Mouse (Mus musculus): ENCODE results near the gene 1700018F24Rik. TPM values are rescaled to one million over a fixed set of nuclear protein-coding genes. Genes with fewer than 3 reads are reported as not detected.
A peak's percentile ranks its signal among the peaks of the same experiment; 100 is the strongest.
"Not testable (repeated sequence)": the region's sequence is repeated elsewhere in the genome, so short reads cannot be mapped to it uniquely, and the experiment has no call there.

The 1700018F24Rik gene
- polyA plus RNA-seq (2017; shearing (Covaris generic)), result not detected

DNA sequence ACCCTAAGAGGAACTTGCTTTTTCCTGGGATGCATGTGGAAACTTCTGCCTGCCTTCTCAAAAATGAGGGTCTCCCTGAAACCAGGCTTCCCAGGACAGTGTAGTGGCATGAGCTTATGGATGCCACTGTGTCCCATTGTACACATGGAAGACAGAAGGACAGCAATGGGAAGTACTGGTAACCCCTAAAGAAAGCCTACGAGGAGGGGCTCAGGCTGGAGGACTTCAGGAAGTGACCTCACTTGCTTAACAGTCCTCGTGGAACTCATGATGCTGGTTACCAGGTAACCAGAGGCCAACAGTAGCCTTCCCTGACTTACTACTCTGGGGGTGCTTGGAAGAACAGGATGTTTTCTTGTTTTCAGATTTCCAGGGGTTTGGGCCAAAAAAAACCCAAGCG is at the start of gene 1700018F24Rik:
TSS of gene 1700018F24Rik (plus strand) at position 301 of the 400 bp plus-strand sequence.
- ATAC-seq, result not testable (repeated sequence)

DNA sequence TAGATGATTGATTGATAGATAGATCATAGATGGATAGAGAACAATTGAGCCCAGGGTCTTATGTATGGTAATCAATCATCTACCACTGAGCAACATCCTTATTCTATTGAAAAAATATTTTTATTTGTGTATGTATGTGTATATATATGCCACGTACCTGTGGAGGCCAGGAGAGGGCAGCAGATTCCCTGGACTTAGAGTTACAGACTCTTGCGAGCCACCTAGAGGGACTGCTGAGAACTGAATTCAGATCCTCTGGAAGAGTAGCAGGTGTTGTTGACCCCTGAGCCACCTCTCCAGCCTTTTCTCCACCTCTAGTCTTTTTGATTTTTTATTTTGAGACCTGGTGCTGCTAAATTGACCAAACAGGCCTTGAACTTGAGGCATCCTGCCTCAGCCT is 44.3 kb upstream of the 1700018F24Rik start:
- ATAC-seq, result no peak

DNA sequence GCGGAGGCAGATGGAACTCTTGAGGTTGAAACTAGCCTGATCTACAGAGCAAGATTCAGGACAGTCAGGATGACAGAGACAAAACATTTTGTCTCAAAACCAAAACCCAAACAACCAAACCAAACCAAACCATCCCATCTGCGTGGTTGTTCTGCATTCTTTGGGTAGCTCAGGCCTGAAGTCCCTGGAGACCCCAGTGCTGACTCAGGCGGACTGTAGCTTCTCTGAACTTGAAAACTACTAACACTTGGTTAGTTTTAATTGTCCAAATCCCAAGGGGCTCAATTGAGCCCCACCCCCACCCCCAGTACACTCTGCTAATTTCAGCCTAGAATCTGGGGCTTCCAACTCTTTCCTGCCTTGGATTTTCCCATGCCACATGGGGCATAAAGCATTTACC is 39.4 kb upstream of the 1700018F24Rik start:
- ATAC-seq, result no peak

DNA sequence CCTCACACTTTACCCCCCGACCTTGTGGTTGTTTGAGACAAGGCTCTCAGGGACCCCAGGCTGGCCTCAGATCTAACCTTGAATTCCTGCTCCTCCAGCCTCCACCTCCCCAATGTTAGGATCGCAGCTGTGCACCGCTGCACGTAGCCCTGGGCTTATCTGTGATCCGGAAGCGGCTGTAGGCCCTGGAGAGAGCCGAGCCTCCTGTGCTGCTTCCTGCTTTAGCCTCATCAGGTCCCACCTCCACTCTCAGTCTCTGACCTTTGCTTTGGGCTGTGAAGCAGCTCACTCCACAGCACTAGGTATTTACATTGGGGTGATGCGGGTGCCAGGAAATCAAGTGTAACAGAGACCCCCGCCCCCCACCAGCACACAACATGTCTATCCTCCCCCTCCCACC is 38.3 kb upstream of the 1700018F24Rik start:
- no peak for ATAC-seq

DNA sequence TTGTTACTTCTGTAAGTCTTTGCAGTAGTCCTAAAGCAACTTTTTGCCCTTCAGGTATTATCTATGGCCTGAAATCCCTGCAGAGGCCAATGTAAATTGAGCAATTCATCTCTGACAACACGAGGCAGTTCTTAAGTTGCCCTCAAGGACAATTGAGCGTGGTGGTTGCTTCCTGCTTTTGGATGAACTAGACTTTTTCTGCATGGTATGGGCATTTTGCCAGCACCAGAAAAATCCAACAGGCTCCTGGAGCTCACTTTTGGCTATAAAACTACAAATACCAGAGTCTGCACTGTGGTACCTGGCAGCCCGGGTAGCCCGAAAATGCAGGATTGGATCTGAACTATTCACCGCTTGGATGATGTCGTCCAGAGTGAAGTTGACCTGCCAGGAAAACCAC is 37.2 kb upstream of the 1700018F24Rik start:
- no peak for ATAC-seq

DNA sequence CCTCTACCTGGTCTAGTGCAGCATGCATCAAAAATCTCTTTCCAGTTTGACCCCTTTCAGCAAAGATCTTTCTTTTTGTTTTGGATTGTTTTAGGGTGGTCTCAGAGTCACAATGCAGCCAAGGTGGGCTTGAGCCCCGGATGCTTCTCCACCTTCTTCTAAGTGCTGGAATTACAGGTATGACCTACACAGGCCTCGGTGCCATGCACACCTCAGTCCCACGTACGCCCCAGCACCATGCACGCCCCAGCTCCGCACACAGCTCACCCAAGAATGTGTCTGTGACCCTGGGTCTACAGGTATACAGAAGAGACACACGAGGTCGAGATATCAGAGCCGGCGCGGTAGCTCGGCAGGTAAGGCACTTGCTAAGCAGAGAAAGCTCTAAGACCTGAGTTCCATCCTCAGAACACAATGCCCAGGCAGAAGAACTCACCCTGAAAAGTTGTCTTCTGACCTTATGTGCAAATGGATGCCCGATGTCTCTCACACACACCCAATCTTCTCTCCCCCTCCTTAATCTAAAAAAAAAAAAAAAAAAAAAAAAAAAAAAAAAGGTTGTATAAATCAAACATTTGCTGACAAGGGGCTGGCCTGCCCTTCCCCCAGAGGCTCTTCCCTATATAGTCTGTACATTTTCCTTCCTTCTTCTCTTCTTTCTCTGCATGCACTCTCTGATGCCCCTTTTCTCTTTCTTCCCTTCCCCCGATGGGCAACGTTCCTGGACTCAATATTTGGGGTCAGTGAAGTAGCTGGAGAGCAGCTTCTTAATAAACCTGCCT is 33.7 kb upstream of the 1700018F24Rik start:
- ATAC-seq, result no peak

DNA sequence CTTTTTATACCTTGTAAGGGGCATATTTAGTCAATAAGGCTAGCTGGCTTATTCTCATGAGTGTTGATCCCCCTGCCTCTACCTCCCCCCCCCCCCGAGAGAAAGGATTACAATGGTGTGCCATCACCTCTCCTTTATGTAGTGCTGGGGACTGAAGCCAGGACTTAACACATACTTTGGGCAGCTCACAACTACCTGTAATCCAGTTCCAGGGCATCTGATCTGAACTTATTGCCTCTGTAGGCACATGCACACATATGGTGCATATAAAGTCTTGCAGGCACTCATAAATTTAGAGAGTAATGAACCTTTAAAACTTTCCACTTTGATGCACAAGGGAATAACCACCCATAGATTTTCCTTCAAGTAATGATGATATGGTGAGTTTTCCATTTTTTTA is 28.5 kb upstream of the 1700018F24Rik start:
- ATAC-seq, result no peak

DNA sequence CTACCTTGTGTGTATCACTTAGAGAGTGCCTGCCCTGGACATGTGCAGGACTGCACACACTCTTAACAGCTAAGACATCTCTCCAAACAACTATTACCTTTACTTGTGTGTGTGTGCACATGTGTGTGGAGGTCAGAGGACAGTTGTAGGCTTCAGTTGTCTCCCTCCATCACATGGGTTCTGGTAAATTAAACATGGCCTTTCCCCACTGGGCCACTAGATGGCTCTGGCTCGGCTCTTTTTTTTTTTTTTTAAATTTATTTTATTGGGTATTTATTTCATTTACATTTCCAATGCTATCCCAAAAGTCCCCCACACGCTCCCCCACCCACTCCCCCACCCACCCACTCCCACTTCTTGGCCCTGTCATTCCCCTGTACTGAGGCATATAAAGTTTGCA is 26.0 kb upstream of the 1700018F24Rik start:
- ATAC-seq, result not testable (repeated sequence)

DNA sequence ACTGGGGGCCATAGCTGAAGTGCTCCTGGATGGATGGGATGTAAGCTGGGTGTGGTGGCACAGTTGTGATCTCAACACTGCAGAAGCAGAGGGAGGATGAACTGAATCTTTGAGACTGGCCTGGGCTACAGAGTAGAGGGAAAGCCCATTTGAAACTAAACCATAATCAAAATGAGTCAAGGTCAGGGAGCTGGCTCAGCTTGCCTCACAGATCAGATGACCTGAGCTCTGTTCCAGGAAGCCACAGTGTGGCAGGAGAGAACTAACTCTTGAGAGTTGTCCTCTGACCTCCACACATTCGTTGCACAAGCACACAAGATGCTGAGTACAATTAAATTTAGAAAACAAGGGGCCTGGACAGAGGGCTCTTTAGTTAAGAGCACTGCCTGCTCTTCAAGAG is 22.5 kb upstream of the 1700018F24Rik start:
- not testable (repeated sequence) for ATAC-seq

DNA sequence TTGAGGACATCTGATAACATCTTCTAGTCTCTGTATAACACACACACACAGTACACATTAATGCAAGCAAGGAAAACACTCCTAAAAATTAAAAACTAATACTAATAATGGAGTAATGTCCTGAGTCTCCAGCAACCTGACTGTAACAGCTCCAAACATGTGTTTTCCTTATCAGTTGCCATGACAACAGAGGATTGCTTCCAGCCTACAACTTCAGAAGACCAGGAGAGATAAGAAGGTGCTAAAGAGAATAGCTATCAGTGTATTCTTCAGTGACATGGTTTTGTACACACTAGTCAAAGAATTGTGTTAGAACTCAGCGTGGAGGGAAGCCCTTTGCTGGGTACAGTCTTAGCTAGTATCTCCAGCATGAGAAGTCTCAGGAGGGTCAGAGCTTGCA is 22.1 kb upstream of the 1700018F24Rik start:
- not testable (repeated sequence) for ATAC-seq

DNA sequence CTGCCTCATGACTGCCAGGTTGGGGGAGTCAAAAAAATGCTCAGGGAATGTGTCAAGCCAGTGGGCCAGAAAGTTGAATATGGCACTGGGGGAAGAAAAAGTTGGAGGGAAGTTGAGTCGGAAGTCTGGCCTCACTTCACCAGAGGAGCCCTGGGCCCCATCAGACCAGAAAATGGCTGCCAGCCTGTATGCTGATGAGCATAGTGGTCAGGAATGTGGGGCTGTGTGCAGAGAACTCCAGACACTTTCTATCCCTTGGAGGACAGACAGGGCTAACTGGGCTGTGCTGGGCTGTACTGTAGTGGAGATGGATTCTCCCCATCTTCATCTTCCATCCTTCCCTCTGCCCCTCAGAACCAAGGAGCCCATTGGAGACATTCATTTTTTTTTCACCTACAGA is 12.3 kb upstream of the 1700018F24Rik start:
- not testable (repeated sequence) for ATAC-seq

DNA sequence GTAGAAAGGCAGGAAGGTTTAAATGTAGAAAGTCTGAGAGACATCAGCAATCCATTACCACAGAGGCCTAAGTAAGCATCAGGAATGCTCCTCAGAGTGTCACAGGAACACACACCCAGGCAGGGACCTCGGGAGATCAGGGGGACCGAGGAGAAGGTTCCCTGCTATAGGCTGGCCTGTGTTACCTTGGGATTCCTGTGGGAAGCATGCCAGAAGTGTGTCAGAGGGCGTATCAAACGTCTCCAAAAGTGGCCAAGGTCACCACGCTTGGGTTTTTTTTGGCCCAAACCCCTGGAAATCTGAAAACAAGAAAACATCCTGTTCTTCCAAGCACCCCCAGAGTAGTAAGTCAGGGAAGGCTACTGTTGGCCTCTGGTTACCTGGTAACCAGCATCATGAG is 10.4 kb upstream of the 1700018F24Rik start, which contains the start of gene Gm4871:
TSS of gene Gm4871 (minus strand) at position 364 of the 400 bp plus-strand sequence.
- ATAC-seq, result not testable (repeated sequence)

DNA sequence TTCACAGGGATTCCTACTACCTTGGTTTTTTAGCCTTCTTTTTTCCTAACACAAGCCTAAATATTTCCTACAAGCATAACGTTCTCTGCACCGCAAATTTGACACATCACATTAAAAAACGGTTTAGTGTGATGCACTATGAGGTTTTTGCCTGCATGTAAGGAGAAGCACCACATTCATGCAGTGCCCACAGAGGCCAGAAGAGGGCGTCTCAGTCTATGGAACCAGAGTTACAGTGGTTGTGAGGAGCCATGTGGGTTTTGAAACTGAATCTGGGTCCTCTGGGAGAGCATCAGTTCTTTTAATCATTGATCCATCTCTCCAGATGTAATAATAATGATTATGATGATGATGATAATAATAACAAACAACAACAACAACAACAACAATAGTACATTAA is 1.2 kb upstream of the 1700018F24Rik start:
- ATAC-seq, result no peak

DNA sequence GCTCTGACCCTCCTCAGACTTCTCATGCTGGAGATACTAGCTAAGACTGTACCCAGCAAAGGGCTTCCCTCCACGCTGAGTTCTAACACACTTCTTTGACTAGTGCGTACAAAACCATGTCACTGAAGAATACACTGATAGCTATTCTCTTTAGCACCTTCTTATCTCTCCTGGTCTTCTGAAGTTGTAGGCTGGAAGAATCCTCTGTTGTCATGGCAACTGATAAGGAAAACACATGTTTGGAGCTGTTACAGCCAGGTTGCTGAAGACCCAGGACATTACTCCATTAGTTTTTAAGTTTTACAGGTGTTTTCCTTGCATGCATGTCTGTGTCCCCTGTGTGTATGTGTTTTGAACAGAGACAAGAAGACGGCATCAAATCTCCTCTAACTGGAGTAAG is 11.4 kb downstream of the 1700018F24Rik start:
- not testable (repeated sequence) for ATAC-seq

DNA sequence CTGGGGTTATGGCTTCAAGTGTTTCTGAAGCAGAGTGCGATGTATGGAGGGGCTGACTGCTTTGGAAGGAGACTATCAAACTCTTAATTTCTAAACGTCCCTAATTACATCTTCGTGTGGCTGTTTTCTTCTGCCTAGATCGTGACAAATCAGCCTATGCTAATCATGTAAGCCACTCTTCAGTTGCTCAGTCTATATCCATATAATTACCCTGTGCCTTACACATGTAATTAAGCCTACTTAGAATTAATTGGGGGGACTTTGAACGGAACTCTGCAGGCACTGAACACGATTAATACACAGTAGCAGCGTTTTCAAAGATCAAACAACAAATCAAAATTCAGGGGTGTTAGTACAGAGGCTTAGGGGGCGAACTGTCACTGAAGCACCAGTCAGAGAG is 15.1 kb downstream of the 1700018F24Rik start:
- no peak for ATAC-seq

DNA sequence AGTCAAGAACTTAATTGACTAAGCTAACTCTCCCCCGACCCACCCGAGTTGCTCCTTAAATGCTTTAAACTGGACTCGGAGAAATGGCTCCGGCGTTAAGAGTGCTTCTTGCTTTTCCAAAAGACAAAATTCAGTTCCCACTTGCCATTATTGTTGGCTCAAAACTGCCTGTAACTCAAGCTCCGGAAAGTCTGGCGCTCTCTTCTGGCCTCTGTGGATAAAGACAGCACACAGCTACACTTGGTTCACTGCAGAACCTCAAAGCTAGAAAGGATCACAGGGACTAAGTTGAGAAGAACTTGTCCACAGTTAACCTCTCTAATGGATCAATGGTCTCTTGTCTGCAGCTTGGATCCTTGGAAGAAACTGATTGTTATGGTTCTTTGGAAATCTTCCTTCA is 15.9 kb downstream of the 1700018F24Rik start:
- ATAC-seq, result no peak

DNA sequence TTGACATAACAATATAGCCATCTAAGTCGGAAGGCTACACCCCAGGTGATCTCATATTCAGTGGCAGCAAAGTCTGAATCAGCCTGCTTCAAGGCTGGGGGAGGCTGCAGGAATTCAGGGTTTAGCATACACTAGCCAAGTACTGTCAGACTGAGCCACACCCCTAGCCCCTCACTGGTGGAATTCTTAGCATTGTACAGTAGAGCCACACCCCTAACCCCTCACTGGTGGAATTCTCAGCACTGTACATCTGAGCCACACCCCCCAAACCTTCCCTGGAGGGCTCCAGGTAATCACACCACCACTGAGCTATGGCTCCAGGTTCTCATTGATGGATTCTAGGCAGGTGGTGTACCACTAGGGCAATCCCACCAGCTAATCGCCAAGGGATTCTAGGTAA is 16.7 kb downstream of the 1700018F24Rik start:
- no peak for ATAC-seq

DNA sequence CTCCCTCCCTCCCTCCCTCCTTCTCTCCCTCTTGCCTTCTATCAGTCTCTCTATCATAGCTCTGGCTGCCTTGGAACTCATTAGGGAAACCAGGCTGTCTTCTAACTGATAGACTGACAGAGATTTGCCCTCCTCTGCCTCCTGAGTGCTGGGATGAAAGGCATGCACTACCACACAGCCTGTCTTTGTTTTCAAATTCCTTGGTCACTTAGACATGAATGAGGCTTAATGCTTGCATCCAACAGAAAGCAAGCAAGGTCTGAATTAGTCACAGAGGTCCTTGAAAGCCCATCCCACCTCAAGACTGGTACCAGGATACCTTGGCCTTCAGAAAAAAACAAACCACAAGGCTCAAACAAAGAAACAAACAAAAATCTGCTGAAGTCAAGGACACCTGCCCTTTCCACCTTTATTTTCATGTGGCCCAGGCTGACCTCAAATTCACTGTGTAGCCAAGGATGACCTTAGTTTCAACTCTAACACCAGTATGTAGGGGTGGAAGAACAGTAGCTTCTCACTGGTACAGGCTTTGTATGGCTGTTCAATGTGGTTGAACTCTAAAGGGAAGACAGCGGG is 22.1 kb downstream of the 1700018F24Rik start:
- no peak for ATAC-seq

DNA sequence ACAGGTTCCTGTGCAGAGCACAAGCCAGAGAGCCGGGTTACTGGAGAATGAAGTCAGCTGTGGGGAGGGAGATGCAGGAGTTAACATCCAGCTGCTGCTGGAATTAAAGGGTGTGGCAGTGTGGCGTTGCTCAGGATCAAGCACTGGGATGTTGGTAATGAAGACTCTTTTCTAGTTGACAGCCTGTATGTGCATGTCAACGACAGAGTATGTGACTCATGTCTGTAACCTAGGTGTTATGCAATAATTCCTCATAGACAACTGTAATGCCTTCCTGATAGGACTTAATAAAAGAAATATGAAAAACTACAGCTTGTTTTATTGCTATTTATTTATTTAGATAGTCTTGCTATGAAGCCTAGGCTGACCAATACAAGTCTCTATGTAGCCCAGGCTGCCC is 26.1 kb downstream of the 1700018F24Rik start:
- ATAC-seq, result no peak

DNA sequence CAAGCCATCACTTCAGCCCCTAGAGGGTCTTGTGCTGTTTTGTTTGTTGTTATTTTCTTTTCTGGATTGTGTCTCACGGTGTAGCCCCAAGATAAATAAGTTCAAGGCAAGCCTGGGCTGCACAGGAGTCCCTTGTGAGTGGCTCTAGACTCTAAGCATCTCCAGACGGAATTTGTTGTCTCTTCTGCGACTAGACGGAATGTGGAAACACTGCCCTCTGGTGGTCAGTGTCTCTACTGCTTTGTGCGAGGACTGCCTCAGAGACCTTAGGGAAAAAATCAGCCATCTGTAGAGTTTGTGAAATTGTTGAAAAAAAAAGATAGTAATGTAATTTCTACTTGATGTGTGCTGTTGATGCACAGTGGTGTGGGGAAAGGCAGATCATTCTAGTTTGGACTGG is 26.9 kb downstream of the 1700018F24Rik start:
- peak; percentile 38 for ATAC-seq

DNA sequence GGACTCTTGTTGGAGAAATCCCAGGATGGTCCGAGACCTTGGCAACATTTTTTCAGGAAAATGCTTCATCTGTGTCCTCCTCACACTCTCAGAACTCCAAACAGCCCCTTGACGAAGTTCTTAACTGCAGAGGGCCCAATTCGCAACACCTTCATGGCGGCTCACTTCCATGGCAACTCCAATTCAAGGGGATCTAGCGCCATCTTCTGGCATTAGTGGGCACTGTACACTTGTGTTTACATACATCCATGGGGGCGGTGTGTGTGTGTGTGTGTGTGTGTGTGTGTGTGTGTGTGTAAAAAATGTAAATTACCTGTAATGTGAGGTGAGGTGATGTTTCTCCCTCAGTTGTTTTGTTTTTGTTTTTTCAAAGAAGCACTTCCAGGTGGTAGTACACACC is 28.6 kb downstream of the 1700018F24Rik start:
- no peak for ATAC-seq

DNA sequence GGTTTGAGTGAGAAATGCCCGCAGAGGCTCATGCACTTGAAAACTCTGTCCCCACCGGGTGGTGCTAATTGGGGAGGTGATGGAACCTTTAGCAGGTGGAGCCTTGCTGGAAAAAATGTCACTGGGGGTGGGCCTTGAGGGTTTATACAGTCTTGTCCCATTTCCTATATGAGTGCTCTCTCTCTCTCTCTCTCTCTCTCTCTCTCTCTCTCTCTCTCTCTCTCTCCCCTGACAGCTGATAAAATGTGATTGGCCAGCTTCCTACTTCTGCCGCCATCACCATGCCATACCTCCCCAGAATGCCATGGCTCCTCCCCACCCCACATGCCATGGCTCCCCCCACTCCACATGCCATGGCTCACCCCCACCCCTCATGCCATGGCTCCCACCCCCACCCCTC is 32.3 kb downstream of the 1700018F24Rik start:
- no peak for ATAC-seq

DNA sequence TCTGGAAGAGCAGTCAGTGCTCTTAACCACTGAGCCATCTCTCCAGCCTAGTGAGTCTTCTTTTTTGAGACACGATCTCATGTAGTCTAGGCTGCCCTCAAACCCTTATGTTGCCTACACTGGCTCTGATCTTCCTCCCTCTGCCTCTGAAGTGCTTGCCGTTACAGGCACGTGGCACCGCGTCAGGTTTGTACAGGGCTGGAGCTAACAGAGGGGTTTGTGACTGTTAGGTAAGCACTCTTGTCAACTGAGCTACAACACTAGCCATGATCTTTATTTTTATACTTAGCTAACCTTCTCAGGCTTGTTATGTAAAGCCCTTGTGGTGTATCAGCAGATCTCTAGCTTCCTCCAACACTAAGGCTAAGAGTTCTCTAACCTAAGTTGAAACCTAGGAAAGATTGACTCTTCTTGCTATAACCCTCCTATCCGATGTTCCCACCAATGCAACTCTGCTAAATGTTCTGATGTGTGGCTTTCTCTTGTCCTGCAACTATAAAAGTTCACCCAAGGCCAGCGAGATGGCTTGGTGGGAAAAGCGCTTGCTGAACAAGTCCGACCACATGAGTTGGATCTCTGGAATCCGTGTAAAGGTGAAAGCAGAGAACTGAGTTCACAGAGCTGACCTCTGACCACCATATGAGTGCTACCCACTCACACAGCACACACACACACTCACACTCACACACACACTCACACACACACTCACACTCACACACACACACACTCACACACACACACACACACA is 39.2 kb downstream of the 1700018F24Rik start:
- ATAC-seq, result no peak

DNA sequence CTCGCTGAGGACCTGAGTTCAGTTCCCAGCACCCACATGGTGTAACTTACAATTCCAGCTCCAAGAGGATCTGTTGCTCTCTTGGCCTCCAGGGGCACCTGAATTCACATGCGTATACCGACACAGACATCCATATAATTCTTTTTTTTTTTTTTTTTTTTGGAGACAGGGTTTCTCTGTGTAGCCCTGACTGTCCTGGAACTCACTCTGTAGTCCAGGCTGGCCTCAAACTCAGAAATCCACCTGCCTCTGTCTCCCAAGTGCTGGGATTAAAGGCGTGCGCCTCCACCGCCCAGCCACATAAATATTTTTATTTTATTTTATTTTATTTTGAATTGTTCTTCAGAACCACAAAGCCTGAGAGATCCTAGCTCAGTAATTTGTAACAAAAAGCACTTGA is 40.4 kb downstream of the 1700018F24Rik start:
- not testable (repeated sequence) for ATAC-seq

All from inflammation-experienced regulatory T-cells, adult 6 months (primary cell).